Mouse (Mus musculus) testis, adult 2 months (tissue): ENCODE measurements at regions not wholly inside any gene's neighbourhood (a gene's known extent, or its start where the extent isn't known, plus 50 kb on each side); places are given as distances from the start of the nearest gene placed in this dataset.

ENCODE experiments used
- H3K27ac ChIP-seq: fragments of 200-500 bp; 2 replicates; pipeline ENCODE4 v1.5.1; 2012; ENCODE audit warnings: low read depth, low read length; ENCODE audit not compliant: control insufficient read depth, insufficient read depth
- H3K27me3 ChIP-seq: fragments of 200-500 bp; 2 replicates; pipeline ENCODE4 v1.6.1; 2012; ENCODE audit warnings: mild to moderate bottlenecking, low read length, moderate library complexity; ENCODE audit not compliant: control insufficient read depth, insufficient read depth
- H3K36me3 ChIP-seq: fragments of 200-500 bp; 2 replicates; pipeline ENCODE4 v1.6.1; 2012; ENCODE audit warnings: mild to moderate bottlenecking, low read length; ENCODE audit not compliant: control insufficient read depth, insufficient read depth
- H3K4me1 ChIP-seq: fragments of 200-500 bp; 2 replicates; pipeline ENCODE4 v1.6.1; 2012; ENCODE audit warnings: low read length; ENCODE audit not compliant: control insufficient read depth, insufficient read depth
- H3K4me3 ChIP-seq: fragments of 200-500 bp; 2 replicates; pipeline ENCODE4 v1.5.1; 2012; ENCODE audit warnings: low read depth, mild to moderate bottlenecking, low read length, moderate library complexity, mixed read lengths; ENCODE audit not compliant: control insufficient read depth
- CTCF ChIP-seq: fragments of 200-500 bp; IDR thresholded peaks from 2 replicates; pipeline ENCODE4 v1.5.1; 2012; ENCODE audit warnings: low read depth, mild to moderate bottlenecking, inconsistent platforms, low read length, moderate library complexity; ENCODE audit not compliant: control insufficient read depth, insufficient read depth, insufficient replicate concordance
- POLR2A ChIP-seq: fragments of 200-500 bp; IDR thresholded peaks from 2 replicates; pipeline ENCODE4 v1.6.1; 2012; ENCODE audit warnings: low read depth, mild to moderate bottlenecking, inconsistent platforms, low read length, moderate library complexity; ENCODE audit not compliant: control insufficient read depth

DNA sequence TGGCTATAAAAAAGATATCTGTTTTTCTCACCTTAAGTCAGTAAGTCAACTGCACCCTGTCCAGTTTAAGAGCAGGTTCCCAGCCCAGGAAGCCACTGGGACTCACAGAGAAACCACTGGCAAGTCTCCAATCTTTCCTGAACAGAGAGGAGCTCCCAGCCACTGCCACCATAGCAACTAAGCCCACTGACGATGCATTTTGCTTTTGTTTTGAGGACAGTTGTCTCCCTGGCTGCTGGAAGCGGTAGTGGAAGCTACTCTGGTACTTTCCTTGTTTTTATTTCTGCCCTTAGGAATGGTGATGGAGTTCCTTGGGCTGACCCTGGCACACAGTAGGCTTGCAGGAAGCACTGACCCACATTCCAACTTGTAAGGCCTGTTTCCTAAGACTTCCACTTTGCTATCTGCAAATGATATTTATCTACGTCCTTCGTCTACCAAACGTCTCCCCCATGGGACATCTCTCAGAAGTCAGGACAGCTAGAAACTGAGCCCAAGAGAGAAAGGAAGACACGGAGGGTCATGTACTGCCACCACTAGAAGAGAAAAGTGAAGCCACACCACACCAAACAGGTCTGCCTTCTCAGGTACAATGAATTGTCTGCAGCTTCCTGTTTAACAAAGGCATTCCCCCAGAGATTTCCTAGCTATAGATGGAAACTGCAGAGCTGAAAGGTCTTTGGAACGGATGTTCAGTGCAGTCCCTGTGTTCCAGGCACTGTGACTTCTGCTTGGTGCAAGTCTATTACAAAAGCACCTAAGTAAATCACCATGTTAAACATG, 125.7 kb upstream of the Fmo9 start:
- H3K27me3 ChIP-seq = no peaks in the 10 kb centered on the region
- no peaks in the 10 kb centered on the region for H3K36me3 ChIP-seq
- no peak overlapping the region for H3K27ac ChIP-seq
- no peak for TF ChIP-seq CTCF
- TF ChIP-seq POLR2A = no peak
- no peaks in the 10 kb centered on the region for H3K4me1 ChIP-seq
- H3K4me3 ChIP-seq = no peak overlapping the region

DNA sequence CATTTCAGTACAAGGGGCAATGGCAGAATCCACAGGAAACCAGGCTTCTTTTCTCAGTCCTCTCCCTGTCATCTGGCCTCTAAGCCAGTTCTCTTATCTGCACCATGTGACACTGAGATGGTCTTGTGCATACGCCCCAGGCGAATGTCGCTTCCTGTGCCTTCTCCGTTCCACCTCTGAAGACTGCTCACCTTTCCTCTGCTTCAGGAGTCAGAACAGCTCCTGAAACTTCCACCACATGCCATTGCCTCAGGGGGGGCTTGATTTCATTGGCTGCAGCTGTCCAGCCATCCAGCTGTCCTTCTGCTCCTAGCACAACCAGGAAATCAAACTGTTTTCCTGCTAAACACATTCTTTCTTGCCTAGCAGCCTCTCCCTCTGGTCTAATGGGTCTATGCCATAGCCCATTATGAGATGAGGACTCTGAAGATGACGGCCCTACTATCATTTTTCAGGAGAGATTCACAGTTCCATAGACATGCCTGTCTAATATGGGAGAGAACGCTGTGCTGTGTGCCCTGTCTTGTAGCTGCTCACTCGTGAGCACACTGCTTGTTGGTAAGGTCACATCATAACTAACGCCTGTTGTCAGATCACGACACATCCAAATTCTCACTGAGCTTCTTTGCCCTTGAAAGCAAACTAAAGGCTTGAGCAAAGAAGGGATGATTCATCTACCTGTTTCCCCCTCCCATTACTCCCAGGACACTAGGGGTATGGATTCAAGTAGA, 129.9 kb upstream of the Fmo9 start:
- Histone ChIP-seq H3K36me3 (no peaks in the 10 kb centered on the region), H3K4me1 (no peaks in the 10 kb centered on the region), H3K27ac (no peak overlapping the region), H3K4me3 (no peak overlapping the region), H3K27me3 (no peaks in the 10 kb centered on the region)
- TF ChIP-seq POLR2A (no peak), CTCF (no peak)

DNA sequence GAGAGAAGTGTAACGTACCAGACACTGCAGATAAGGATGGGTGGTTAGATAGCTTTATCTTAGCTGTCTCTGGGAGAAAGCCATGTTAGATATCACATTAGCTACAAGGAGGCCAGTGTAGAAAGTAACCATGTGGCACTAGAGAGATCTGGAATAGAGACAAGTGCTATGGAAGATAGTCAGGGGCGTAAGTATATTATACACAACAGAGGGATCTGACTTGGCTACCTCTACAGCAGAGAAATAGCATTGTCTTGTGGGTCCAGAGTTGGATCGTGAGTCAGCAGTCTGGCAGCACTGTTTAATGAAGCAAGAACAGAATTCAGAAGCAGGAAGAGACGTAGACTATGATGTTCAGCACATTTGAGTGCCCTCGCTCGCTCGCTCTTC, 130.4 kb upstream of the Fmo9 start:
- Histone ChIP-seq H3K36me3 (no peaks in the 10 kb centered on the region), H3K27ac (no peak overlapping the region), H3K4me1 (no peaks in the 10 kb centered on the region), H3K4me3 (no peak overlapping the region), H3K27me3 (no peaks in the 10 kb centered on the region)
- TF ChIP-seq POLR2A (no peak), CTCF (no peak)

DNA sequence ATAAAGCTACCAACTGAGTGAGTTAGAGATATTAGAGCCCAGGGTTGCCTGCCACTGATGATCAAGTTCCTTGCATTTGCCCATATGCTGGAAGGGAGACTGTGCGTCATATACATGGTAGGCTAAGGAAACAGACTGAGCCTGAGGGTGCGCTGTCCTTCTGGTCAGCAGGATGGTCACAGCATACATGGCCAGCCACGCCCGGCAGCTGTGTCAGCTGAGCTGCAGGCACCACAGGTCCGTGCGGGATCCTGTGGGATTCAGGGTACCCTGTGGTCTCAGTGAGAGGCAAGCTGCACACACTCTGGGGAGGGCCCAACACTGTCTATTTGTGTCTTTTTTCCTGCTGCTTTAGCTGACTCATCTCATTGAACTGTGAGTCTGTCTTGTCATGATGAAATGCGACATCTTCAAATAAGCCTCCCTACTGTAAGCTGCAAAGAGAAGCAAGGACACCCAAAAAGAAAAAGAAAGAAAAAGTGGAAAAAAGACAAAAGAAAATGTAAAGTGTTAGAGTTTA, 131.3 kb upstream of the Fmo9 start:
- H3K4me3 ChIP-seq = no peak overlapping the region
- H3K36me3 ChIP-seq = no peaks in the 10 kb centered on the region
- H3K4me1 ChIP-seq = no peaks in the 10 kb centered on the region
- TF ChIP-seq CTCF (no peak), POLR2A (no peak)
- H3K27me3 ChIP-seq = no peaks in the 10 kb centered on the region
- H3K27ac ChIP-seq = no peak overlapping the region

DNA sequence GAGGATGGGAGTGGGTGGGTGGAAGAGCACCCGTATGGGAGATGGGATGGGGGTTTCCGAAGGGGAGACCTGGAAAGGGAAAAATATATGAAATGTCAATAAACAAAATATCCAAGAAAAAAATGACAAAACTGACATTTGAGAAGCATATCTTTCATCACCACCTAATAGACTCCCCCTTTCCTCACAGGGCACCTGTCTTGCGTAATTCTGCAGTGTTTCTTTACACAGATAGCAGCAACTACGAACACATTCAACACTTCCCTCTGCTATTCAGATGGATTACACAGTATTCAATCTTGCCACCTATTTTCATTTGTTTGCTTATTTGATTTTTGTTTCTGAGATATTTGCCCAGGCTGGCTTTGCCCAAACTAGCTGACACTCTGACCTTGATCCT, 136.3 kb upstream of the Fmo9 start:
- Histone ChIP-seq H3K4me3 (no peak overlapping the region), H3K27ac (no peak overlapping the region), H3K4me1 (no peaks in the 10 kb centered on the region), H3K36me3 (no peaks in the 10 kb centered on the region), H3K27me3 (no peaks in the 10 kb centered on the region)
- TF ChIP-seq POLR2A (no peak), CTCF (no peak)

DNA sequence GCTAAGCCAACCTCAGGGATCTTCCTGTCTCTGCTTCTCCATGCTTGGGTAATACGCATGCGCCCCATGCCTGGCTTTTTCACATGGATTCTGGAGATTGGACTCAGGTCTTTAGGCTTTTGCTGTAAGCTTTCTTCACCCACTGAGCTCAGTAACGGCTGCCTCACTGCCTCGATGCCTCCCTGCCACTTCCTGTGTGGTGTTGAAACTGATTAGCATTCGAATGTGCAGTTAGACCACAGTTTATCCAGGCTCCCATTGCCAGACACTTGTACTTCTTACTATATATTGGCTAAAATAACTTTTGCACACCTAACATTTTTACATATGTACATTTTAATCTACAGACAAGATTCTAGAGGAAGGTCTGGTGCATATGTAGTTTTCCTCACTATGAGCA, 137.0 kb upstream of the Fmo9 start:
- H3K4me1 ChIP-seq = no peaks in the 10 kb centered on the region
- TF ChIP-seq POLR2A = no peak
- no peak for TF ChIP-seq CTCF
- H3K36me3 ChIP-seq = no peaks in the 10 kb centered on the region
- H3K27ac ChIP-seq = no peak overlapping the region
- no peak overlapping the region for H3K4me3 ChIP-seq
- H3K27me3 ChIP-seq = no peaks in the 10 kb centered on the region

DNA sequence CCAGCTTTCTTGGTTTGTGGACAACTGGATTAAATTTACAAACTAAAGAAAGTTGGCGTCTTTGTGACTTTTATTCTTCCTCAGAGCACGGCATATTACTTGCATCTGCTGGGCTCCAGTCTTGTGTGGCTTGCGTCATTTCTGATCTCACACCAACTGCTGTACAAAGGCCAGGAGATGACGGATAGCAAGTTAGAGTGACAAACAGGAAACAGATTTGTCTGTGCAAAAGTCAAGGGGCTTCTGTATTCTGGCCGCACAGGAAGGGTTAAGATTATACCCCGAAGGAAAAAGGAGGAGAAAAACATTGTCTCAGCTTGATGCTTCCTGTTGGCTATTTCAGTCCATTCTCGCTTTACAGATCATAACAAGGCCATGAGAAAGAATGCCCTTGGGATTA, 137.8 kb upstream of the Fmo9 start:
- H3K27ac ChIP-seq = no peak overlapping the region

DNA sequence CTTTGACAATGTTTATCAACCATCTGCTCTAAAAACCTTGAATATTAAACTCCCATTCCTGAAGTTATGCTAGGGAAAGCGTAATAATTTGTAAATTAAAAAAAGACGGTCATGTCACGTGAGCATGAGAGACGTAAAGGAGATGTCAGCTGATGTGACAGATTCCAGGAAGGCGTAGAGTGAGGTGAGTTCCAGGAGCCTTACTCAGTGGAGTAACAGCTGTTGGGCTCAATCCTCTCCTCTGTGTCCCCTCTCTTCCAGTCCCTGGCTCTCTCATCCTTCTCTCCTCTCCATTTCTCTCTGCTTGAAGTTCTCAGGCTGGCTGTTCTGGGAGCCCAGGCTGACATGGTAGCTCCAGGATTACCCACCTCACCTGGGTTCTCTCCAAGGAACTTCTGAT, 138.4 kb upstream of the Fmo9 start:
- Histone ChIP-seq H3K4me3 (no peak overlapping the region), H3K36me3 (no peaks in the 10 kb centered on the region), H3K4me1 (no peaks in the 10 kb centered on the region), H3K27me3 (no peaks in the 10 kb centered on the region), H3K27ac (no peak overlapping the region)
- TF ChIP-seq CTCF (no peak), POLR2A (no peak)

More for the DNA sequence above, 137.8 kb upstream of the Fmo9 start:
- no peaks in the 10 kb centered on the region for H3K4me1 ChIP-seq
- H3K36me3 ChIP-seq = no peaks in the 10 kb centered on the region
- no peaks in the 10 kb centered on the region for H3K27me3 ChIP-seq
- TF ChIP-seq POLR2A (no peak), CTCF (no peak)
- no peak overlapping the region for H3K4me3 ChIP-seq
